ENCODE assay signal across 17 mouse cellular contexts in the genomic region with DNA sequence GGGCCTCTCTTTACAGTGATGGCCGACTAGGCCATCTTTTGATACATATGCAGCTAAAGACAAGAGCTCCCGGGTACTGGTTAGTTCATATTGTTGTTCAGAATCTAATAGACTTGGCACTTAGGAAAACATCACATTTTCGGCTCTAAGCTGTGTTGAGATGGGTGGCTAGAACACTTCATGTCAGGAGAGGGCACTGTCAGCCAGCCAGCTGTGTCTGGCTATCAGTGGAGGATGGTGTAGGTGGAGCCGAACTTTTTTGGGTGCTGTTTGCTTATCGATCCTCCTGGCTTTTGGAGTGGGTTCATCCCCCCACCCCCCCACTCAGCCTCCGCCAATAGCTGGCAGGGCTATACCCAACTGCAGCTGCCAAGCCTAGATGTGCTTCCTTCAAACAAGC.
DNase-seq lines count a peak whose midpoint lies in the region; ATAC-seq and TF ChIP-seq lines count a peak whose summit lies in the region.
"Had no signal": no experiment of that assay in that cellular context is flagged by ENCODE, and none has a peak within 500 bp of the region (broad histone marks: within the 10 kb centered on the region; RNA-seq: fewer than 3 reads in every experiment).

No protein-coding gene starts in this region.

- H3K9ac ChIP-seq in forebrain, postnatal 0 days: no peak overlapping the region
- H3K9ac ChIP-seq in forebrain, embryonic 14.5 days (ENCODE audit: low read length): no peak overlapping the region
- H3K9ac ChIP-seq in stomach, postnatal 0 days (ENCODE audit: low read length): no peak overlapping the region
- H3K9ac ChIP-seq: liver, postnatal 0 days had no signal

- H3K27ac ChIP-seq in forebrain, postnatal 0 days (ENCODE audit: low read depth, low read length): no peak overlapping the region
- H3K27ac ChIP-seq in forebrain, embryonic 14.5 days (ENCODE audit: low read depth, low read length): no peak overlapping the region
- H3K27ac ChIP-seq in stomach, postnatal 0 days (replicated peaks): no peak overlapping the region

- H3K4me3 ChIP-seq in forebrain, postnatal 0 days (ENCODE audit: low read depth, low read length): no peak overlapping the region
- no peak overlapping the region for H3K4me3 ChIP-seq in forebrain, embryonic 14.5 days (ENCODE audit: low read depth, low read length)
- H3K4me3 ChIP-seq in stomach, postnatal 0 days (ENCODE audit: low read depth, low read length): no peak overlapping the region
- H3K4me3 ChIP-seq: erythroblast, embryonic 14.5 days; megakaryocyte, embryonic 14.5 days had no signal

- no peak for DNase-seq in forebrain, postnatal 0 days
- no peak for DNase-seq in forebrain, embryonic 14.5 days (ENCODE audit: low spot score)
- DNase-seq in layer of hippocampus, adult 11-12 months (ENCODE audit: low spot score): peak; percentile 45
- no peak for DNase-seq in layer of hippocampus, postnatal 36 days
- peak; percentile 13 for DNase-seq in right cerebral cortex, postnatal 4 days
- DNase-seq in right cerebral cortex, postnatal 25 days: no peak
- DNase-seq in stomach, postnatal 0 days (ENCODE audit: low spot score): no peak
- DNase-seq in heart, postnatal 10 days: no peak
- DNase-seq: cerebellum, postnatal 25 days; gastrocnemius, postnatal 10 days; kidney, adult 8-10 months; kidney, postnatal 4 days; liver, postnatal 0 days; lung, postnatal 14 days; right cerebral cortex, postnatal 14 days had no signal

- 0 out of 2 replicates have a peak, but pooled peaks have one; percentile 40 for ATAC-seq in forebrain, postnatal 0 days
- no peak for ATAC-seq in forebrain, embryonic 14.5 days
- ATAC-seq in stomach, postnatal 0 days (ENCODE audit: low FRiP score, low TSS enrichment): no peak
- ATAC-seq: liver, postnatal 0 days had no signal

- no peaks in the 10 kb centered on the region for H3K36me3 ChIP-seq in forebrain, postnatal 0 days (ENCODE audit: insufficient read depth)
- H3K36me3 ChIP-seq in forebrain, embryonic 14.5 days (ENCODE audit: control insufficient read depth, insufficient read depth, low read length): no peaks in the 10 kb centered on the region
- no peaks in the 10 kb centered on the region for H3K36me3 ChIP-seq in stomach, postnatal 0 days (ENCODE audit: control insufficient read depth, insufficient read depth, low read length)

- H3K9me3 ChIP-seq in forebrain, postnatal 0 days (ENCODE audit: low read length): no peaks in the 10 kb centered on the region
- H3K9me3 ChIP-seq in forebrain, embryonic 14.5 days (replicated peaks; ENCODE audit: control insufficient read depth, low read length): no peaks in the 10 kb centered on the region
- no peaks in the 10 kb centered on the region for H3K9me3 ChIP-seq in stomach, postnatal 0 days (ENCODE audit: control insufficient read depth, low read length)
- H3K9me3 ChIP-seq: megakaryocyte, embryonic 14.5 days had no signal

- H3K4me2 ChIP-seq in forebrain, postnatal 0 days (ENCODE audit: low read depth): no peak overlapping the region
- no peak overlapping the region for H3K4me2 ChIP-seq in forebrain, embryonic 14.5 days (ENCODE audit: low read length)
- H3K4me2 ChIP-seq in stomach, postnatal 0 days (replicated peaks; ENCODE audit: low read depth): no peak overlapping the region

- WGBS in forebrain, postnatal 0 days: 39% methylated on average over 6 of the region's 6 CpGs
- 58% methylated on average over 6 of the region's 6 CpGs for WGBS in forebrain, embryonic 14.5 days
- WGBS in stomach, postnatal 0 days: 47% methylated on average over 6 of the region's 6 CpGs

- no peaks in the 10 kb centered on the region for H3K4me1 ChIP-seq in forebrain, postnatal 0 days (ENCODE audit: insufficient read depth)
- no peaks in the 10 kb centered on the region for H3K4me1 ChIP-seq in forebrain, embryonic 14.5 days (ENCODE audit: control insufficient read depth, insufficient read depth, low read length)
- no peaks in the 10 kb centered on the region for H3K4me1 ChIP-seq in stomach, postnatal 0 days (replicated peaks; ENCODE audit: control insufficient read depth, insufficient read depth)
- H3K4me1 ChIP-seq: megakaryocyte, embryonic 14.5 days had no signal

- peak; percentile 42 for TF ChIP-seq CTCF in forebrain, postnatal 0 days (IDR thresholded peaks at IDR 0.05; ENCODE audit: low read depth)
- 0 out of 2 replicates have a peak, but pooled peaks have one; percentile 14 for TF ChIP-seq CTCF in stomach, postnatal 0 days (IDR thresholded peaks at IDR 0.05; ENCODE audit: low read depth)

- H3K27me3 ChIP-seq in forebrain, postnatal 0 days (ENCODE audit: insufficient read depth, low read length): no peaks in the 10 kb centered on the region
- no peaks in the 10 kb centered on the region for H3K27me3 ChIP-seq in forebrain, embryonic 14.5 days (replicated peaks; ENCODE audit: control insufficient read depth, insufficient read depth, low read length)
- no peaks in the 10 kb centered on the region for H3K27me3 ChIP-seq in stomach, postnatal 0 days (ENCODE audit: control insufficient read depth, insufficient read depth, low read length)
- H3K27me3 ChIP-seq: megakaryocyte, embryonic 14.5 days had no signal

- intact Hi-C loops in heart, postnatal 10 days (cut with DNase I): no loop called here

- no peak for TF ChIP-seq EP300 in stomach, postnatal 0 days (optimal IDR thresholded peaks at IDR 0.05)

Comparison
In these comparisons a context has a peak if more than half of its experiments do, and no peak if none do; other contexts are left out.
1. DNase-seq: peak in layer of hippocampus, adult 11-12 months (single experiment) and right cerebral cortex, postnatal 4 days (single experiment); none in forebrain, postnatal 0 days (single experiment), forebrain, embryonic 14.5 days (single experiment), layer of hippocampus, postnatal 36 days (0 of 2), right cerebral cortex, postnatal 25 days (single experiment), stomach, postnatal 0 days (single experiment) and heart, postnatal 10 days (0 of 2).